Mouse (Mus musculus) midbrain, embryonic 15.5 days (tissue): ENCODE measurements around the gene Adgb. TPM values are rescaled to one million over a fixed set of nuclear protein-coding genes. Genes with fewer than 3 reads are reported as not detected.
"Not testable (repeated sequence)": the region's sequence is repeated elsewhere in the genome, so short reads cannot be mapped to it uniquely, and the experiment has no call there.

Source experiments
- ATAC-seq: fragments of 200-750 bp; cut with Nextera tagmentation; replicated peaks from 2 replicates; pipeline ENCODE4 v1.8.0; 2017; ENCODE audit warnings: moderate TSS enrichment
- H3K27ac ChIP-seq: fragments of 300-500 bp; sonication (generic); 2 replicates; pipeline ENCODE4 v1.5.1; 2015; ENCODE audit warnings: mild to moderate bottlenecking, inconsistent platforms
- H3K27me3 ChIP-seq: fragments of 300-500 bp; sonication (generic); replicated peaks from 2 replicates; pipeline ENCODE4 v1.6.1; 2015; ENCODE audit warnings: inconsistent platforms
- H3K36me3 ChIP-seq: fragments of 300-500 bp; sonication (generic); replicated peaks from 2 replicates; pipeline ENCODE4 v1.6.1; 2015; ENCODE audit warnings: inconsistent platforms
- H3K4me1 ChIP-seq: fragments of 300-500 bp; sonication (generic); 2 replicates; pipeline ENCODE4 v1.6.1; 2015; ENCODE audit warnings: inconsistent platforms
- H3K4me2 ChIP-seq: fragments of 300-500 bp; sonication (generic); 2 replicates; pipeline ENCODE4 v1.6.1; 2015; ENCODE audit warnings: inconsistent platforms, mild to moderate bottlenecking, moderate library complexity
- H3K4me3 ChIP-seq: fragments of 300-500 bp; sonication (generic); 2 replicates; pipeline ENCODE4 v1.5.1; 2015; ENCODE audit warnings: mild to moderate bottlenecking, inconsistent platforms
- H3K9ac ChIP-seq: fragments of 300-500 bp; sonication (generic); 2 replicates; pipeline ENCODE4 v1.6.1; 2015; ENCODE audit warnings: mild to moderate bottlenecking, inconsistent platforms
- H3K9me3 ChIP-seq: fragments of 300-500 bp; sonication (generic); 2 replicates; pipeline ENCODE4 v1.6.1; 2016; ENCODE audit warnings: inconsistent platforms
- WGBS: fragments of 180-500 bp; shearing (Covaris S2); methylation state at CpG from one replicate; pipeline ENCODE4 v1.1.7; 2015; ENCODE audit warnings: mixed read lengths; 5-methylcytosine and 5-hydroxymethylcytosine counted together
- polyA plus RNA-seq: library from polyadenylated mRNA; unstranded; fragments of >200 nt; fragmentation: Nextera tagmentation; extraction: Ambion mirVana; gene quantifications from 2 replicates; pipeline ENCODE4 v1.2.1, GENCODE M21; 2015

The Adgb gene
- 0.27 and 0.28 TPM in 2 replicates for polyA plus RNA-seq

- 6% methylated on average over 22 of the region's 22 CpGs for WGBS
- Histone ChIP-seq H3K36me3 (no peaks in the 10 kb centered on the region), H3K4me1 (peaks cover 9% of the 10 kb centered on the region), H3K9ac (peak within 1 kb of the TSS; percentile 14; the same call in 1 of the 2 replicates), H3K4me2 (peak within 1 kb of the TSS; percentile 56), H3K27me3 (no peaks in the 10 kb centered on the region), H3K9me3 (no peaks in the 10 kb centered on the region), H3K4me3 (peak within 1 kb of the TSS; percentile 24), H3K27ac (no peak within 1 kb of the TSS)
- peak; percentile 92 for ATAC-seq
Observed at GRCm38 (mm10) chr10:10471961-10472610, at the start of gene Adgb. Adgb (minus strand) TSS chr10:10472326.

- Histone ChIP-seq H3K9me3 (no peaks in the 10 kb centered on the region), H3K36me3 (no peaks in the 10 kb centered on the region), H3K9ac (no peak overlapping the region), H3K4me3 (no peak overlapping the region), H3K4me1 (no peaks in the 10 kb centered on the region), H3K27ac (no peak overlapping the region), H3K27me3 (no peaks in the 10 kb centered on the region), H3K4me2 (no peak overlapping the region)
- 90% methylated on average over 1 of the region's 1 CpGs for WGBS
- ATAC-seq, result no peak
Observed at GRCm38 (mm10) chr10:10480139-10480538, 8.0 kb upstream of the Adgb start.

GRCm38 (mm10) chr10:10477429-10477828 lies 5.3 kb upstream of the Adgb start:
- not testable (repeated sequence) for H3K4me1 ChIP-seq, ATAC-seq, H3K9me3 ChIP-seq, H3K27ac ChIP-seq, H3K4me3 ChIP-seq, H3K4me2 ChIP-seq, H3K27me3 ChIP-seq, H3K9ac ChIP-seq, H3K36me3 ChIP-seq
- 72% methylated on average over 10 of the region's 10 CpGs for WGBS

GRCm38 (mm10) chr10:10476956-10477355 lies 4.8 kb upstream of the Adgb start:
- peaks cover 8% of the 10 kb centered on the region for H3K4me1 ChIP-seq
- H3K9ac ChIP-seq, result no peak overlapping the region
- 59% methylated on average over 5 of the region's 5 CpGs for WGBS
- ATAC-seq, result no peak
- H3K4me3 ChIP-seq, result no peak overlapping the region
- no peaks in the 10 kb centered on the region for H3K36me3 ChIP-seq
- no peaks in the 10 kb centered on the region for H3K27me3 ChIP-seq
- no peak overlapping the region for H3K27ac ChIP-seq
- H3K4me2 ChIP-seq, result no peak overlapping the region
- no peaks in the 10 kb centered on the region for H3K9me3 ChIP-seq

- Histone ChIP-seq H3K36me3 (no peaks in the 10 kb centered on the region), H3K4me2 (no peak overlapping the region), H3K27me3 (no peaks in the 10 kb centered on the region), H3K4me3 (no peak overlapping the region), H3K9ac (no peak overlapping the region), H3K9me3 (no peaks in the 10 kb centered on the region), H3K4me1 (peaks cover 9% of the 10 kb centered on the region), H3K27ac (no peak overlapping the region)
- ATAC-seq, result no peak
- WGBS, result 96% methylated on average over 2 of the region's 2 CpGs
Observed at GRCm38 (mm10) chr10:10476549-10476948, 4.4 kb upstream of the Adgb start.

GRCm38 (mm10) chr10:10468699-10469547 lies 3.2 kb downstream of the Adgb start:
- no peak for ATAC-seq
- Histone ChIP-seq H3K27ac (no peak overlapping the region), H3K4me2 (no peak overlapping the region), H3K9me3 (no peaks in the 10 kb centered on the region), H3K27me3 (no peaks in the 10 kb centered on the region), H3K4me3 (no peak overlapping the region), H3K4me1 (peaks cover 9% of the 10 kb centered on the region), H3K36me3 (no peaks in the 10 kb centered on the region), H3K9ac (no peak overlapping the region)
- 69% methylated on average over 6 of the region's 6 CpGs for WGBS

- Histone ChIP-seq H3K9ac (no peak overlapping the region), H3K27ac (no peak overlapping the region), H3K36me3 (no peaks in the 10 kb centered on the region), H3K4me1 (no peaks in the 10 kb centered on the region), H3K9me3 (no peaks in the 10 kb centered on the region), H3K27me3 (no peaks in the 10 kb centered on the region), H3K4me3 (no peak overlapping the region), H3K4me2 (no peak overlapping the region)
- ATAC-seq, result no peak
- 73% methylated on average over 2 of the region's 2 CpGs for WGBS
Observed at GRCm38 (mm10) chr10:10460113-10460512, 12.0 kb downstream of the Adgb start.

GRCm38 (mm10) chr10:10456991-10457390 lies 15.1 kb downstream of the Adgb start:
- H3K36me3 ChIP-seq, result no peaks in the 10 kb centered on the region
- no peak for ATAC-seq
- no peaks in the 10 kb centered on the region for H3K27me3 ChIP-seq
- no peak overlapping the region for H3K4me3 ChIP-seq
- H3K4me1 ChIP-seq, result no peaks in the 10 kb centered on the region
- no peak overlapping the region for H3K4me2 ChIP-seq
- H3K9me3 ChIP-seq, result no peaks in the 10 kb centered on the region
- 85% methylated on average over 5 of the region's 5 CpGs for WGBS
- no peak overlapping the region for H3K9ac ChIP-seq
- no peak overlapping the region for H3K27ac ChIP-seq

- Histone ChIP-seq H3K4me1 (no peaks in the 10 kb centered on the region), H3K36me3 (no peaks in the 10 kb centered on the region), H3K4me2 (no peak overlapping the region), H3K27me3 (no peaks in the 10 kb centered on the region), H3K27ac (no peak overlapping the region), H3K9me3 (no peaks in the 10 kb centered on the region), H3K4me3 (no peak overlapping the region), H3K9ac (no peak overlapping the region)
- ATAC-seq, result no peak
- 75% methylated on average over 3 of the region's 3 CpGs for WGBS
Observed at GRCm38 (mm10) chr10:10449067-10449466, 23.1 kb downstream of the Adgb start.

GRCm38 (mm10) chr10:10444841-10445466 lies 27.2 kb downstream of the Adgb start:
- Histone ChIP-seq H3K4me2 (no peak overlapping the region), H3K4me3 (no peak overlapping the region), H3K9me3 (no peaks in the 10 kb centered on the region), H3K9ac (no peak overlapping the region), H3K27me3 (no peaks in the 10 kb centered on the region), H3K4me1 (no peaks in the 10 kb centered on the region), H3K27ac (no peak overlapping the region), H3K36me3 (no peaks in the 10 kb centered on the region)
- ATAC-seq, result no peak
- 60% methylated on average over 3 of the region's 3 CpGs for WGBS

GRCm38 (mm10) chr10:10443558-10443957 lies 28.6 kb downstream of the Adgb start:
- Histone ChIP-seq H3K4me3 (no peak overlapping the region), H3K9me3 (no peaks in the 10 kb centered on the region), H3K27ac (no peak overlapping the region), H3K9ac (no peak overlapping the region), H3K4me2 (no peak overlapping the region), H3K36me3 (no peaks in the 10 kb centered on the region), H3K27me3 (no peaks in the 10 kb centered on the region), H3K4me1 (no peaks in the 10 kb centered on the region)
- no peak for ATAC-seq

GRCm38 (mm10) chr10:10435014-10435413 lies 37.1 kb downstream of the Adgb start:
- H3K9ac ChIP-seq, result no peak overlapping the region
- WGBS, result 87% methylated on average over 1 of the region's 1 CpGs
- no peak for ATAC-seq

More at GRCm38 (mm10) chr10:10435014-10435413, 37.1 kb downstream of the Adgb start:
- no peaks in the 10 kb centered on the region for H3K27me3 ChIP-seq
- no peaks in the 10 kb centered on the region for H3K9me3 ChIP-seq
- H3K4me1 ChIP-seq, result no peaks in the 10 kb centered on the region
- H3K27ac ChIP-seq, result no peak overlapping the region
- no peaks in the 10 kb centered on the region for H3K36me3 ChIP-seq
- no peak overlapping the region for H3K4me3 ChIP-seq
- no peak overlapping the region for H3K4me2 ChIP-seq
